Mouse (Mus musculus) myocyte (in vitro differentiated cells): ENCODE measurements around the gene Olfr322. TPM values are rescaled to one million over a fixed set of nuclear protein-coding genes. Genes with fewer than 3 reads are reported as not detected.

Experiments used
- H3K27me3 ChIP-seq: one replicate; pipeline ENCODE4 v1.6.1; 2011; ENCODE audit not compliant: control insufficient read depth, insufficient read depth, insufficient read length
- H3K36me3 ChIP-seq: one replicate; pipeline ENCODE4 v1.6.1; 2011; ENCODE audit not compliant: control insufficient read depth, insufficient read depth
- H3K4me2 ChIP-seq: one replicate; pipeline ENCODE4 v1.6.1; 2011; ENCODE audit warnings: low read depth, control low read depth
- H3K4me3 ChIP-seq: one replicate; pipeline ENCODE4 v1.5.1; 2011; ENCODE audit warnings: mild to moderate bottlenecking, control low read depth, moderate library complexity
- H3K79me2 ChIP-seq: one replicate; pipeline ENCODE4 v1.6.1; 2011; ENCODE audit not compliant: control insufficient read depth, insufficient read depth
- H3ac ChIP-seq: one replicate; pipeline ENCODE4 v1.6.1; 2011; ENCODE audit not compliant: control insufficient read depth, insufficient read length
- CEBPB ChIP-seq: IDR thresholded peaks from 2 replicates; pipeline ENCODE4 v1.6.1; 2011; ENCODE audit warnings: mild to moderate bottlenecking, moderate library complexity; ENCODE audit not compliant: poor library complexity, insufficient read depth, severe bottlenecking
- E2F4 ChIP-seq: IDR thresholded peaks from one replicate; pipeline ENCODE4 v1.6.1; 2011; ENCODE audit warnings: mild to moderate bottlenecking, control low read depth, moderate library complexity; ENCODE audit not compliant: insufficient read depth
- MAX ChIP-seq: IDR thresholded peaks from one replicate; pipeline ENCODE4 v1.6.1; 2011; ENCODE audit warnings: low read depth, mild to moderate bottlenecking, control low read depth
- MYOD1 ChIP-seq, 3 experiments: IDR thresholded peaks; one replicate each; pipeline ENCODE4 v1.6.1; 2011; ENCODE audit warnings: control low read depth in 2 of 3, low read depth in 2 of 3, mild to moderate bottlenecking in 2 of 3, moderate library complexity in 1 of 3; ENCODE audit not compliant: insufficient read length in 2 of 3, control insufficient read depth in 1 of 3
- MYOG ChIP-seq, 3 experiments: IDR thresholded peaks; one replicate each; pipeline ENCODE4 v1.6.1; 2011; ENCODE audit warnings: control low read depth in 2 of 3, low read depth in 2 of 3, mild to moderate bottlenecking in 2 of 3; ENCODE audit not compliant: insufficient read length in 2 of 3, control insufficient read depth in 1 of 3, insufficient read depth in 1 of 3
- POLR2A ChIP-seq: IDR thresholded peaks from one replicate; pipeline ENCODE4 v1.6.1; 2011; ENCODE audit warnings: low read depth, mild to moderate bottlenecking, control low read depth, moderate library complexity; ENCODE audit not compliant: insufficient read length
- POLR2AphosphoS2 ChIP-seq: IDR thresholded peaks from one replicate; pipeline ENCODE4 v1.6.1; 2011; ENCODE audit warnings: low read depth, control low read depth; ENCODE audit not compliant: insufficient read length
- REST ChIP-seq: IDR thresholded peaks from one replicate; pipeline ENCODE4 v1.6.1; 2011; ENCODE audit warnings: mild to moderate bottlenecking, control low read depth, moderate library complexity; ENCODE audit not compliant: insufficient read depth, insufficient read length
- SRF ChIP-seq: IDR thresholded peaks from one replicate; pipeline ENCODE4 v1.6.1; 2011; ENCODE audit warnings: low read depth; ENCODE audit not compliant: control insufficient read depth, insufficient read length
- TCF12 ChIP-seq: IDR thresholded peaks from one replicate; pipeline ENCODE4 v1.6.1; 2011; ENCODE audit warnings: mild to moderate bottlenecking, control low read depth; ENCODE audit not compliant: poor library complexity, insufficient read depth, severe bottlenecking
- TCF3 ChIP-seq: IDR thresholded peaks from one replicate; pipeline ENCODE4 v1.6.1; 2011; ENCODE audit warnings: low read depth, control low read depth; ENCODE audit not compliant: insufficient read length
- USF1 ChIP-seq: IDR thresholded peaks from one replicate; pipeline ENCODE4 v1.6.1; 2011; ENCODE audit warnings: low read depth, mild to moderate bottlenecking, control low read depth, moderate library complexity
- polyA plus RNA-seq: library from polyadenylated mRNA; unstranded; fragments of >200 nt; fragmentation: generic; extraction: Trizol; gene quantifications from one replicate; pipeline ENCODE4 v1.2.1, GENCODE M21; 2012; ENCODE audit warnings: missing spikeins

The Olfr322 gene
- polyA plus RNA-seq, 1 experiment = not detected

GRCm38 (mm10) chr11:58643350-58643749 is 15.2 kb upstream of the Olfr322 start:
- H3ac ChIP-seq = no peak overlapping the region
- no peak for TF ChIP-seq POLR2AphosphoS2
- TF ChIP-seq MAX = no peak
- no peak for TF ChIP-seq TCF3
- no peak for TF ChIP-seq MYOD1 (IDR thresholded peaks at IDR 0.05; ENCODE audit: control insufficient read depth in 1 of 3, insufficient read length in 2 of 3, low read depth in 2 of 3)
- no peak for TF ChIP-seq SRF
- TF ChIP-seq TCF12 = no peak
- TF ChIP-seq USF1 = no peak
- TF ChIP-seq POLR2A = no peak
- no peak for TF ChIP-seq MYOG (IDR thresholded peaks at IDR 0.05; ENCODE audit: control insufficient read depth in 1 of 3, insufficient read depth in 1 of 3, insufficient read length in 2 of 3, low read depth in 2 of 3)
- no peak for TF ChIP-seq E2F4
- no peak for TF ChIP-seq CEBPB
- no peak for TF ChIP-seq REST
- no peaks in the 10 kb centered on the region for H3K79me2 ChIP-seq
- no peaks in the 10 kb centered on the region for H3K36me3 ChIP-seq
- H3K4me2 ChIP-seq = no peak overlapping the region
- no peak overlapping the region for H3K4me3 ChIP-seq
- peaks cover 13% of the 10 kb centered on the region for H3K27me3 ChIP-seq

GRCm38 (mm10) chr11:58655151-58655550 is 3.4 kb upstream of the Olfr322 start:
- H3K36me3 ChIP-seq = no peaks in the 10 kb centered on the region
- H3K4me3 ChIP-seq = no peak overlapping the region
- H3ac ChIP-seq = no peak overlapping the region
- TF ChIP-seq POLR2A (no peak), CEBPB (no peak), MAX (no peak), TCF12 (no peak), SRF (no peak), MYOD1 (IDR thresholded peaks at IDR 0.05; ENCODE audit: control insufficient read depth in 1 of 3, insufficient read length in 2 of 3, low read depth in 2 of 3) (no peak), E2F4 (no peak), MYOG (IDR thresholded peaks at IDR 0.05; ENCODE audit: control insufficient read depth in 1 of 3, insufficient read depth in 1 of 3, insufficient read length in 2 of 3, low read depth in 2 of 3) (no peak), REST (no peak), POLR2AphosphoS2 (no peak), USF1 (no peak), TCF3 (no peak)
- H3K27me3 ChIP-seq = no peaks in the 10 kb centered on the region
- H3K79me2 ChIP-seq = no peaks in the 10 kb centered on the region
- H3K4me2 ChIP-seq = no peak overlapping the region

DNA sequence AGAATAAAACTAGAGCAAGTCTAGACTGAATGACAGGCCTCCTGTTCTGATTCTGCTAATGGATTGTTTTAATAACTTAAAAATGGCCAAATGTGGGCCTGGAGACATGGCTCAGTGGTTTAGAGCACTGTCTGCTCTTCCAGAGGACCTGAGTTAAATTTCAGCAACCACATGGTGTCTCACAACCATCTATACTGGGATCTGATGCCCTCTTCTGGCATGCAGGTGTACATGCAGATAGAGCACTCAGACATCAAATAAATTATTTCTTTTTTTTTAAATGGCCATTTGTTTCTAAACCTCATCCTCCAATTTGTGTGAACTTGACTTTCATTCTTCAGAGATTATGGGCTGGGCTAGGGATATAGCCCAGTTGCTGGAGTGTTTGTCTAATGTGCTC is 10.7 kb downstream of the Olfr322 start:
- no peaks in the 10 kb centered on the region for H3K27me3 ChIP-seq
- H3K4me3 ChIP-seq = no peak overlapping the region
- TF ChIP-seq MYOG (IDR thresholded peaks at IDR 0.05; ENCODE audit: control insufficient read depth in 1 of 3, insufficient read depth in 1 of 3, insufficient read length in 2 of 3, low read depth in 2 of 3) (no peak), CEBPB (no peak), MYOD1 (IDR thresholded peaks at IDR 0.05; ENCODE audit: control insufficient read depth in 1 of 3, insufficient read length in 2 of 3, low read depth in 2 of 3) (no peak), SRF (no peak), POLR2A (no peak), USF1 (no peak), TCF12 (no peak), E2F4 (no peak), MAX (no peak), TCF3 (no peak), POLR2AphosphoS2 (no peak), REST (no peak)
- no peaks in the 10 kb centered on the region for H3K79me2 ChIP-seq
- no peak overlapping the region for H3K4me2 ChIP-seq
- no peaks in the 10 kb centered on the region for H3K36me3 ChIP-seq
- no peak overlapping the region for H3ac ChIP-seq

DNA sequence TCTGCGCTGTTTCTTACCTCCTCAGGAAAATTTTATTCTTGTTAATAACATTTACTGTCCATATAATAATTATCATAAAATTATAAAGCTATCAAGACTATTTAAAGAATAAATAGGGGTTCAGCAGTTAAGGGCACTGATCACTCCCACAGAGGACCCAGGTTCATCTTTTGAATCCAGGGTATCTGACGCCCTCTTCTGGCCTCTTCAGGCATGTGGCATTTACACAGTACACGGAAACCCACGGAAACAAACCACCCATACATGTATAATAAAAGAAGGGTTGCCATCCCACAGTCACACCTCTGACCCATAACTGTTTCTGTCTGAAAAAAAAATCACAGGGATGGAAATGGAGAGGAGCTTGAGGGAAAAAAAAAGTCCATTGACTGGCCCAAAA is 13.2 kb downstream of the Olfr322 start:
- no peaks in the 10 kb centered on the region for H3K36me3 ChIP-seq
- H3K4me2 ChIP-seq = no peak overlapping the region
- no peaks in the 10 kb centered on the region for H3K27me3 ChIP-seq
- no peak overlapping the region for H3ac ChIP-seq
- H3K79me2 ChIP-seq = no peaks in the 10 kb centered on the region
- TF ChIP-seq POLR2AphosphoS2 = no peak
- no peak for TF ChIP-seq TCF12
- no peak for TF ChIP-seq CEBPB
- no peak for TF ChIP-seq SRF
- no peak for TF ChIP-seq MYOD1 (IDR thresholded peaks at IDR 0.05; ENCODE audit: control insufficient read depth in 1 of 3, insufficient read length in 2 of 3, low read depth in 2 of 3)
- no peak overlapping the region for H3K4me3 ChIP-seq

- no peak within 1 kb of the TSS for H3K4me2 ChIP-seq
- no peaks in the 10 kb centered on the region for H3K27me3 ChIP-seq
- H3ac ChIP-seq = no peak within 1 kb of the TSS
- no peaks in the 10 kb centered on the region for H3K79me2 ChIP-seq
- no peak within 1 kb of the TSS for H3K4me3 ChIP-seq
- no peaks in the 10 kb centered on the region for H3K36me3 ChIP-seq
- TF ChIP-seq TCF12 = no peak
- no peak for TF ChIP-seq MYOG (IDR thresholded peaks at IDR 0.05; ENCODE audit: control insufficient read depth in 1 of 3, insufficient read depth in 1 of 3, insufficient read length in 2 of 3, low read depth in 2 of 3)
- no peak for TF ChIP-seq CEBPB
- TF ChIP-seq REST = no peak
- no peak for TF ChIP-seq USF1
- TF ChIP-seq POLR2AphosphoS2 = no peak
- no peak for TF ChIP-seq MYOD1 (IDR thresholded peaks at IDR 0.05; ENCODE audit: control insufficient read depth in 1 of 3, insufficient read length in 2 of 3, low read depth in 2 of 3)
- no peak for TF ChIP-seq E2F4
- no peak for TF ChIP-seq TCF3
- no peak for TF ChIP-seq SRF
- no peak for TF ChIP-seq POLR2A
- TF ChIP-seq MAX = no peak
These were observed 22.2 kb downstream of the Olfr322 start, which contains the start of gene Olfr320 for GRCm38 (mm10) chr11:58680799-58681198. Gene Olfr320 (plus strand): TSS chr11:58681099.
